Mouse (Mus musculus): Measurements from ENCODE around the gene Zranb3.

Zranb3 gene

GRCm38 (mm10) chr1:127934322-127934721 is 168.5 kb downstream of the Zranb3 start:
- no peak for DNase-seq

- no peak for DNase-seq
Measured at GRCm38 (mm10) chr1:127933405-127933804, 169.4 kb downstream of the Zranb3 start.

- DNase-seq: no peak
Measured at GRCm38 (mm10) chr1:127915802-127916201, 187.0 kb downstream of the Zranb3 start.

GRCm38 (mm10) chr1:127915316-127915715 is 187.5 kb downstream of the Zranb3 start:
- no peak for DNase-seq

GRCm38 (mm10) chr1:127913116-127913515 is 189.7 kb downstream of the Zranb3 start:
- DNase-seq: no peak

- no peak for DNase-seq
Measured at GRCm38 (mm10) chr1:127904774-127905385, 198.0 kb downstream of the Zranb3 start.

Data from cerebellum, adult 9-10 months (tissue).